Mouse (Mus musculus) heart, adult 2 months (tissue): ENCODE measurements at regions not wholly inside any gene's neighbourhood (a gene's known extent, or its start where the extent isn't known, plus 50 kb on each side); places are given as distances from the start of the nearest gene placed in this dataset.

Source experiments
- DNase-seq, 2 experiments: peaks; one replicate each; pipeline ENCODE4 v3.0.0; 2021
- H3K27ac ChIP-seq: fragments of 200-600 bp; 2 replicates; pipeline ENCODE4 v1.8.1; 2022
- H3K27me3 ChIP-seq: fragments of 200-500 bp; 2 replicates; pipeline ENCODE4 v1.6.1; 2012; ENCODE audit warnings: mild to moderate bottlenecking, low read length, inconsistent platforms, mixed read lengths; ENCODE audit not compliant: control insufficient read depth, insufficient read depth
- H3K36me3 ChIP-seq: fragments of 200-500 bp; 2 replicates; pipeline ENCODE4 v1.6.1; 2012; ENCODE audit warnings: low read length, inconsistent platforms; ENCODE audit not compliant: control insufficient read depth, insufficient read depth
- H3K4me1 ChIP-seq: fragments of 200-500 bp; 2 replicates; pipeline ENCODE4 v1.6.1; 2011; ENCODE audit warnings: low read length; ENCODE audit not compliant: control insufficient read depth, insufficient read depth
- H3K4me3 ChIP-seq: fragments of 200-600 bp; 2 replicates; pipeline ENCODE4 v1.8.1; 2022
- H3K79me2 ChIP-seq: fragments of 200-500 bp; replicated peaks from 2 replicates; pipeline ENCODE4 v1.6.1; 2012; ENCODE audit warnings: mild to moderate bottlenecking, inconsistent platforms, low read length, moderate library complexity, mixed read lengths; ENCODE audit not compliant: control insufficient read depth, insufficient read depth
- H3K9ac ChIP-seq: fragments of 200-500 bp; 2 replicates; pipeline ENCODE4 v1.6.1; 2012; ENCODE audit warnings: low read depth, mild to moderate bottlenecking, control low read depth, inconsistent platforms, low read length, mixed read lengths
- CTCF ChIP-seq: fragments of 200-600 bp; IDR thresholded peaks from 2 replicates; pipeline ENCODE4 v1.8.1; 2022; ENCODE audit warnings: antibody characterized with exemption, mild to moderate bottlenecking, moderate library complexity
- EP300 ChIP-seq: fragments of 200-500 bp; IDR thresholded peaks from 2 replicates; pipeline ENCODE4 v1.6.1; 2011; ENCODE audit warnings: low read depth, low read length, control low read depth; ENCODE audit not compliant: insufficient read depth
- POLR2A ChIP-seq: fragments of 200-500 bp; IDR thresholded peaks from 2 replicates; pipeline ENCODE4 v1.6.1; 2011; ENCODE audit warnings: mild to moderate bottlenecking, low read depth, low read length, control low read depth; ENCODE audit not compliant: insufficient read depth
- WGBS: fragments of 180-500 bp; shearing (Covaris S2); methylation state at CpG from one replicate; pipeline ENCODE4 v1.1.7; 2018; 5-methylcytosine and 5-hydroxymethylcytosine counted together
- intact Hi-C: fragments of 180-260 bp; cut with DNase I; formaldehyde crosslinking; loops from one replicate; pipeline ENCODE4 v1.15.1; 2025

DNA sequence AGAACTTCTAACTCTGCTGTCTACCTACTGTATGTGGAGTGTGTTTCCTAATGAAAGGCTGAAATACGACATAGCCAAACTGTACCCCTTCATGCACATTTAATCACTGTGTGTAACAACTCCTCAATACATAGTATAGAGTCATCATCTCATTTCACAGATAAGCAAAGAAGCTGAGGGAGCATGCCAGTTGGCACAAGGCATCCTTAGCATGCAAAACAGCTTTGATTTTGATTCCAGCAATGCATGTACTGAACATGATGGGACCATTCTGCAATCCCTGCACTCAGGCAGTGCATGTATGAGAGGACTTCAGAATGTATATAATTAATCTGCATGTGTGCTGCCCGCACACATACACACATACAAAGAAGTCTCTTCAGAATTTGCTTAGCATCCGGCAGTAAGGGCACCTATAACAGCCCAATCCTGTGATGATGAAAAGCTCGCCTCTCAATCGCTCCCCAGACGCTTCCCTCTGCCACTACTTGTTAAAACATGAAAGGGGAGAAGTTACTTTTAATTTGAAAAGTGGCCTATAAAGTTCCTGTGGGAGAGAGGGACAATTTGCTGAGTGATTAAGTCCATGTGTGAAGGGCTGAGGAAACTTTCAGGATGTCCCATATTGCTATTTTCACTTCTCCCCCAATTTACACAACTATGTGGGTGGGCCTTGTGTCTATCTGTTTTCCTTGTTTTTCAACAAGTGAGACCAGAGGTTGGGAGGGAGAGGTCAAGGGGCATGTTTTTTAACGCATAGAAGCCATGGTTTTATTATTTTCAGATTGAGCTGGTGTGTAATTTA is 569.0 kb upstream of the Intu start:
- Histone ChIP-seq H3K27me3 (no peaks in the 10 kb centered on the region), H3K79me2 (no peaks in the 10 kb centered on the region), H3K9ac (no peak overlapping the region), H3K27ac (no peak overlapping the region), H3K4me1 (no peaks in the 10 kb centered on the region), H3K36me3 (no peaks in the 10 kb centered on the region), H3K4me3 (no peak overlapping the region)
- WGBS = 71% methylated on average over 7 of the region's 7 CpGs
- TF ChIP-seq POLR2A (no peak), CTCF (no peak), EP300 (no peak)
- intact Hi-C loops = no loop called here
- no peak for DNase-seq

DNA sequence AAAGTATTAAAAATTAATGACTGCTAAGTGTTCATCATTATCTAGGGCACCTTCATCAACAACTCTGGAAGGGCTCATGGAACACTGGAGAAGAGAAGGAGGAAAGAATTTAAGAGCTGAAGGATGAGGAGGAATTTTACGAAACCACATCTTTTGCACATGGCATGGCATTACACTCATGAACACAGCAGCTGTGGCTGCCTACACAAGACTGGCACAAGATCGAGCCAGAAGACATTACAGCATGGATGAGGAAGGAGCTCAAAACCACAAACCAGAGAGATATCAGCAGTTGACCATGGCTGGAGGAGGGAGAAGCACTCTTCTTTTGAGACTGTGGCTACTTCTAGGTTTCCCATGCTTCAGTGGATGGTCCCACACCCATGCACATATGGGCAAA is 565.7 kb upstream of the Intu start:
- Histone ChIP-seq H3K4me1 (no peaks in the 10 kb centered on the region), H3K27ac (no peak overlapping the region), H3K36me3 (no peaks in the 10 kb centered on the region), H3K4me3 (no peak overlapping the region), H3K9ac (no peak overlapping the region), H3K27me3 (no peaks in the 10 kb centered on the region), H3K79me2 (no peaks in the 10 kb centered on the region)
- 87% methylated on average over 2 of the region's 2 CpGs for WGBS
- TF ChIP-seq EP300 (no peak), CTCF (no peak), POLR2A (no peak)
- no peak for DNase-seq
- intact Hi-C loops = no loop called here

- Histone ChIP-seq H3K36me3 (no peaks in the 10 kb centered on the region), H3K9ac (no peak overlapping the region), H3K4me3 (no peak overlapping the region), H3K4me1 (no peaks in the 10 kb centered on the region), H3K27me3 (no peaks in the 10 kb centered on the region), H3K79me2 (no peaks in the 10 kb centered on the region), H3K27ac (no peak overlapping the region)
- DNase-seq = no peak
- intact Hi-C loops = no loop called here
- TF ChIP-seq POLR2A (no peak), EP300 (no peak), CTCF (no peak)
- WGBS = 76% methylated on average over 2 of the region's 2 CpGs
These were observed 564.7 kb upstream of the Intu start for GRCm38 (mm10) chr3:39966390-39966789.

GRCm38 (mm10) chr3:39976937-39977336 is 554.1 kb upstream of the Intu start:
- H3K27ac ChIP-seq = no peak overlapping the region
- TF ChIP-seq CTCF (no peak), EP300 (no peak)
- H3K4me3 ChIP-seq = no peak overlapping the region
- H3K4me1 ChIP-seq = no peaks in the 10 kb centered on the region
- WGBS = 94% methylated on average over 2 of the region's 2 CpGs
- no peak for DNase-seq
- H3K9ac ChIP-seq = no peak overlapping the region
- no peaks in the 10 kb centered on the region for H3K79me2 ChIP-seq
- no peaks in the 10 kb centered on the region for H3K36me3 ChIP-seq
- intact Hi-C loops = no loop called here
- no peaks in the 10 kb centered on the region for H3K27me3 ChIP-seq

DNA sequence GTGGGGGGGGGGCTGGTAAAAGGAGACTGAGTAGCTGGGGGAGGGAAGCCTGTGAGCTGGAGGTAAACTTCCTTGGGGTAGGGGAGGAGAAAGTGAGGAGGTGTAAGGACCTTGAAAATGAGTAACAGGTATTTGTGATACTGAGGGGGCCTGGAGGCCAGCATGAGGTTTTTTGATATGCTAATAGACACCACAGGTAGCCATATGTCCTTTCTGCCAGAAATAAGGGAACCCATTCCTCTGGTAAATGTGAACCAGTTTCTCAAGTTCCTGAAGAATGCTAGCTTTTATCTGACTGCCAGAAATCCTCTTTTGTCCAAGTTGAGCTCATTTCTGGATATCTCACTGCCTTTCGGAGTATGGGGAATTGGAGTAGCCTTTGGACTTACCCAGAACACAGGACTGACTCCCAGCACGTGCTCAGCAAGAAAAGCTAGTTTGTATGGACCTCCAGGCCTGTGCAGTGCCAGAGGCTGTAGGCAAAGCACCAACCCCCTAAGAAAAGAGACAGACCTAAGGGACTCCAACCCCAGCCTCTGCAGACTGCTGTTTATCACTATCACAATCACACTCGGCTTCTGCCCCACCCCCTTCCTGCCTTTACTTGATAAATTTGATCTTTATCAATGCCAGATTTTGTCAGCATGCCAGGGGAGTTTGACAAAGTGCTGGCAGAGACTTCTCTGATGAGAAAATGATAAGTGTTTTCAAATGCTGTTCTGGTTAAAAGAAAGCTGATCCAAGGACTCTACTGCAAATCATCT is 552.0 kb upstream of the Intu start:
- no peak overlapping the region for H3K27ac ChIP-seq
- H3K4me1 ChIP-seq = no peaks in the 10 kb centered on the region
- no peak for DNase-seq
- H3K9ac ChIP-seq = no peak overlapping the region
- H3K27me3 ChIP-seq = no peaks in the 10 kb centered on the region
- TF ChIP-seq CTCF (no peak), EP300 (no peak), POLR2A (no peak)
- intact Hi-C loops = no loop called here
- H3K79me2 ChIP-seq = no peaks in the 10 kb centered on the region
- H3K36me3 ChIP-seq = no peaks in the 10 kb centered on the region
- H3K4me3 ChIP-seq = no peak overlapping the region
- 33% methylated on average over 3 of the region's 3 CpGs for WGBS

DNA sequence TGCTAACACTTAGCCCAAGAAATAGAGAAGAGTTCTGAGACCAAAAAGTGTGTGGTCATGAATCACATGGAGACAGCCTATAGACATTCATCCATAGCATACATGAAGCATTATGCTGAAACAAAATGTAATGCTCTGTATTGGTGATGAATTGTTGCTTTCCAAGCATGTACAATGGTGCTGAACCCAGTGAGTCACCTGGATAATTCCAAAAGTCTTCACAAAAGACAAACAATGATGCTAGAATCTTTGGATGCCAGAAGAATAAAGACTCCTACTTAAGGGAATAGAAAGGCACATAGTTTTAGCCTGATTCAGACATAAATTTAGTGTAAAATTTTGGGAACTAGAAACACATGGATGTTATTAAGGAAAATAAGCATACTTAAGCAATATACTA is 548.4 kb upstream of the Intu start:
- no peak overlapping the region for H3K4me3 ChIP-seq
- TF ChIP-seq POLR2A = no peak
- no peak for TF ChIP-seq CTCF
- TF ChIP-seq EP300 = no peak
- no peak overlapping the region for H3K27ac ChIP-seq
- intact Hi-C loops = no loop called here
- no peaks in the 10 kb centered on the region for H3K36me3 ChIP-seq
- no peak for DNase-seq
- H3K9ac ChIP-seq = no peak overlapping the region
- H3K4me1 ChIP-seq = no peaks in the 10 kb centered on the region
- no peaks in the 10 kb centered on the region for H3K27me3 ChIP-seq
- H3K79me2 ChIP-seq = no peaks in the 10 kb centered on the region
